Mouse (Mus musculus) gastrocnemius, postnatal 14 days (tissue): ENCODE results near the gene Hspg2. TPM values are rescaled to one million over a fixed set of nuclear protein-coding genes. Genes with fewer than 3 reads are reported as not detected.

Experiments
- DNase-seq: peaks from one replicate; pipeline ENCODE4 v3.0.0; 2021; ENCODE audit warnings: mixed read lengths
- intact Hi-C: fragments of 180-260 bp; cut with DNase I; formaldehyde crosslinking; loops from one replicate; pipeline ENCODE4 v1.15.1; 2025; ENCODE audit warnings: low total_unique reads
- total RNA-seq, 2 experiments: library from RNA; stranded (reverse); gene quantifications; 2 replicates each; pipeline ENCODE4 v1.2.3; 2021

Gene Hspg2
- total RNA-seq, 2 experiments from 2014 or later: 193 to 224 TPM

GRCm38 (mm10) chr4:137494751-137495500, 26.4 kb downstream of the Hspg2 start:
- DNase-seq: peak; percentile 74

GRCm38 (mm10) chr4:137495501-137496100, 27.0 kb downstream of the Hspg2 start:
- DNase-seq: no peak
- intact Hi-C loops: no loop called here

More at GRCm38 (mm10) chr4:137494751-137495500, 26.4 kb downstream of the Hspg2 start:
- intact Hi-C loops: no loop called here

GRCm38 (mm10) chr4:137497367-137497766, 28.8 kb downstream of the Hspg2 start:
- peak; percentile 59 for DNase-seq

DNA sequence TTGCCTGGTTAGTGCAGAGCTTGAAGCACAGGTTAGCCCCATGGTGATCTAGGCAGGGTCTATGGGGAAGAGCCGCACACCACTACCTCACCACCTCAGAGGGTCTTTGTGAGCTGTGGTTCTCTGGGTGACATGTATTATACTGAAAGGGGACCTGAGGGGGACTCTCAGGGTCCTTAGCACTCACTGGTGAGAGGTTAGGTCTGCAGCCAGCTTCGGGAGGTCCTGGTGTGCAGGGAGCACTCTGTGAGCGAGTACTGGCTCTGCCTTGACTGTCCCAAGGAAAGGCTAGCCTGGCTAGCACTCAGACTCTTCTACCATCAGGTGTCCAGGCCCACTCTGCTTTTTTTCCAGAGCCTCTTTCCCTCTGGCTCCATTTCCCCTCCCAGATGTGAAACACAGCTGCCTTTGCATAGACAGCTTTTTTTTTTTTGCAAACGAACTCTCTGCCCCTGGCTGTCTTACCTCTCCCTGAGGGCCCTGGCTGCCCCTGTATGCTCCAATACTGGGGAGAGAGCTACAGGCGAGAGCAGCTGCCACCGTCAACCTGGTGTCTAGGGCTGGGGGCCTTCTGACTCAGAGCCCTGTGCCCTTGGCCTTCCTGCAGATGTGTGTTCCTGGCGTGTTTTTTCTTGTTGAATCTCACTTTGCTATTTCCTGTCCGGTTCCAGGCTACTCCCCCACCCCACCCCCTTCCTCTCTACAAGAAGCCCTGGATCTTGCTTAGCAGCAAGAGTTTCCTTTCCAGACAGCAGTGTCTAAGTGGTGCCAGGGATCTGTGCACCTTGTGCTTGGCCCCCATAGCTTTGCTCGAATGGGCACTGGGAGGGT, 29.5 kb downstream of the Hspg2 start:
- intact Hi-C loops: no loop called here
- peak; percentile 63 for DNase-seq

More at GRCm38 (mm10) chr4:137497367-137497766, 28.8 kb downstream of the Hspg2 start:
- intact Hi-C loops: no loop called here

DNA sequence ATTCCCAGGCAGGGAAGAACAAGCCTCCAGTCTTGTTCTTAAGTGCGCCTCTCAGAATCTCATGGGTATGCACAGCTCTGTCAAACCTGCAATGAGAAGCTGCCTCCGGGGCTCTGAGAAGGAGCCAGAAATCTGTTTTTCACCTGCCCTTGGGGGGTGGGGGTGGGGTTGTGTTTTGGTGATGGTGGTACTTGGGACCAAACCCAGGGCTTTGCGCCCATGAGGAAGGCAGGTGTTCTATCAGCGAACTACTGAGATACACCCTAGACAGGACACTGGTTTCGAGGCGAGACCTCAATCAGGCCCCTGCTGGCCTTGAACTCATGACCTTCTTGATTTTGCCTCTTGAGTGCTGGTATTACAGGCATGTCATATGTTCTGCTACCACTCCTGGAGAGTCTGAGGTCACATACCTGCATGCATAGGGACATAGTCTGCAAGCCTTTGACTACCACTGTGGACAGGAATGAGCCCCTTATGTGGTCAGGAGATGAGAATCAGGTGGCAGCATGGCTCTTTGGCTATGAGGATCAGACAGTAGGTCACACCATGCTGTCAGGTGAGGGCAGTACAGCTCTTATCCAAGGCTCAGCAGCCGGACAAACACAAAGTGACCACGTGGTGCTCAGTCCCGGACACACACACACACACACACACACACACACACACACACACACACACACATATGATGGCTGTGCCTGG, 30.5 kb downstream of the Hspg2 start:
- intact Hi-C loops: no loop called here
- no peak for DNase-seq

DNA sequence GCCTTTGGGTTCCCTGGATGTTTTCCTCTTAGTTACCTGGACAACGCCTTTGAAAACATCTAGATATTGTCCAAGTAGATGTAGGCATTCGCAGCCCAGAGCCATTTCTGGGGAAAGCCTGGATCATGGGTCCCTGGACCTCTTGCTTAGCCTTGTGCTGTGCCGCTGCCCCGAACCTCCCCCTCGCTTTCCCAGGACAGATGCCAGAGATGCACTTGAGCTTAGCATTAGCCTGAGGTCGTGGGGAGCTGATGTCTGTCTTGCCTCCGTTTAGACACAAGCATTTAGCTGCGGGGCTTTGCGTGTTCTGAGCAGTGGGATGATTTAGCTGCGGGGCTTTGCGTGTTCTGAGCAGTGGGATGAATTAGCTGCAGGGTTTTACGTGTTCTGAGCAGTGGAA, 31.6 kb downstream of the Hspg2 start:
- intact Hi-C loops: no loop called here

DNA sequence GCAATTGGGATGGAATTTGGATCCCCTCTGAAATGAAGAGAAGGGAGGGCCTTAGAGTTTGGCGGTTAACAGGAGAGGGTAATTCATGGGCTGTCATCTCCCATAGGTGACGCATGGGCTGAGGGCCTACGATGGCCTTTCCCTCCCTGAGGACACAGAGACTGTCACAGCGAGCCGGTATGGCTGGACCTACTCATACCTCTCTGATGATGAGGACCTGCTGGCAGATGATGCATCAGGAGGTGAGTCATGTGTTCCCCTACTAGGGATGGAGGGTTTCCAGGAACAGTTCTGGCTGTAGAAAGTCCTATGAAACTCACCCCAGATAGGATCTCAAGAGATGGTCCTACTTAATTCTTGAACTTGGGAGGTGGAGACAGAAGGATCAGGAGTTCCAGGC, 32.4 kb downstream of the Hspg2 start:
- DNase-seq: no peak
- intact Hi-C loops: no loop called here

More for the DNA sequence above, 31.6 kb downstream of the Hspg2 start:
- DNase-seq: no peak

DNA sequence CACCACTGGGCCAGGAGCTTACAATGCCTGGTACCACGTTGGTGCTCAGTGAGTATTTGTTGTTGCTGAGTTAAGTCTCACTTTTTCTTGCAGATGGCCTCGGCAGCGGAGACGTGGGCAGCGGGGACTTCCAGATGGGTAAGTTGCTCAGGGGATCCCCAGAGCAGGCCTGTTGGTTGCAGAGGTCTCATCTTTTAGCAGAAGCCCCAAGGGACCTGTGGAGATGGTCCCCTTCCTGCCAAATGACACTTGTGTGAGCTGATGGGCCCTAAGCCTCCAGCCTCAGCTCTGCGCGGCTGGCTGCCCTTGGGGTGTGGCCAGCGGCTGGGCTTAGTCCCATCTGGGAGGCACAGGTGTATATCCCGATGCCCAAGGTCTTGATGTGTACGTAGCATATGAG, 33.6 kb downstream of the Hspg2 start:
- DNase-seq: no peak
- intact Hi-C loops: no loop called here

DNA sequence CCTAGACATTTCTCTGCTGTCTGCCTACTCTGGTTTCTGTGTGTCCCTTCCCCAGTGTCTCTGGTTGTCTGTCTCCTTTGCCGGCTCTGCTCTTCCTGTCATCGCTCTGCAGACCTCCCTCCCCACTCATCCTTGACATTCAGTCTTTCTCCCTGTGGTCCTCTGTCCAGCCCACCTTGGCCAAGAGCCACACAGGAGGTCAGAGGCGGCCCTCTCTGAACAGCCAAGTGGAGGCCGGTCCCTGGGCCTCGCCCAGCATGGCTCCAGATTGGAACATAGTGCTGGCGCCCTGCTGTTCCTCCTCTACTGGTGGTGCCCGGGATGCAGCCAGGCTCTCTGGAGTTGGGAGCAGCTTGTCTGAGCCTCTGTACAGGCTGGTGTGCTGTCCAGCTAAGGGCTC, 34.2 kb downstream of the Hspg2 start:
- intact Hi-C loops: no loop called here
- no peak for DNase-seq

GRCm38 (mm10) chr4:137503509-137503971, 35.0 kb downstream of the Hspg2 start:
- no peak for DNase-seq
- intact Hi-C loops: no loop called here

- no peak for DNase-seq
- intact Hi-C loops: no loop called here
Observed at GRCm38 (mm10) chr4:137506629-137507028, 38.1 kb downstream of the Hspg2 start.

- intact Hi-C loops: no loop called here
- DNase-seq: no peak
Observed at GRCm38 (mm10) chr4:137509528-137509927, 41.0 kb downstream of the Hspg2 start.

GRCm38 (mm10) chr4:137510021-137510696, 41.6 kb downstream of the Hspg2 start:
- no peak for DNase-seq
- intact Hi-C loops: no loop called here

DNA sequence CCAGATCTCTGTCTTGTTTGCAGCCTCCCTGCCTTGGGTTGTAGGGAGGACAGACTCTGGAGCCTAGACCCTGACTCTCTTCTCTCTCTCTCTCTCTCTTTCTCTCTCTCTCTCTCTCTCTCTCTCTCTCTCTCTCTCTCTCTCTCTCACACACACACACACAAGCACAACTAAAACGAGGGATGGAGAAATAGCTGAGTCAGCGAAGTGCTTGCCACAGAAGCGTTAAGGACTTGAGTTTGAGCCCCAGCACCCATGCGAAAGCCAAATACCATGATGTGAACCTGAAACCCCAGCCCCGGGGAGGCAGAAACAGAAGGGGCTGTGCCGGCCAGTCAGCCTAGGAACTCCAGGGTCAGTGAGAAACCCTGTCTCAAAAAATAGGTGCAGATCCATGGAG, 44.3 kb downstream of the Hspg2 start:
- intact Hi-C loops: no loop called here

DNA sequence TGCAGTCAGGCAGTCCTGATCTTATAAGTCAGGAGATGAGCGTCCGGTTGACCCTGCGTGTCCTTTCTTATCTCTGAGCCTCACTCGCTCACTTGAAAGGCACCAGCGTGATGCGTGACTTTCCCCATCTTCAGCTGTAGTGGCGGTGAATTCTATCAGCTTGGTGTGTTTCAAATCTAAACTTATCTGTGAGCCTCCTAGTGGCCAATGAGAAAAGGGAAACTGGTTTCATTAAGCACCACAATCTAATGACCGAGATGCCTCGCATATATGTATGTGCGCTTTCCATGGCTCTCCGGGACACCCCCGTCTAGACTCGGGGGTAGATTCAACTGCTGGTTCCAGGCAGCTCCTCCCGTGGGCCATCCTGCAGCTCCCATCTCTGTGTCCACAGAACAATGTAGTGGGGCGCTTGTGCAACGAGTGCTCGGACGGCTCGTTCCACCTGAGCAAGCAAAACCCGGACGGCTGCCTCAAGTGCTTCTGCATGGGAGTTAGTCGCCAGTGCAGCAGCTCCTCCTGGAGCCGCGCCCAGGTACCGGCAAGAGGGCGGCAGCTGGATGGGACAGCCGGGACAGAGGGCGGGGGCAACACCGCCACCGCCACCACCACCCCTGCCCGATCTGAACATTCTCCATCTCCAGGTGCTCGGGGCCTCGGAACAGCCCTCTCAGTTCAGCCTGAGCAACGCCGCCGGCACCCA, 49.6 kb downstream of the Hspg2 start:
- no peak for DNase-seq
- intact Hi-C loops: loop anchor here (5.0 kb wide), 1 partner anchor 76 kb away; no protein-coding TSS in a partner anchor

More for the DNA sequence above, 44.3 kb downstream of the Hspg2 start:
- no peak for DNase-seq

DNA sequence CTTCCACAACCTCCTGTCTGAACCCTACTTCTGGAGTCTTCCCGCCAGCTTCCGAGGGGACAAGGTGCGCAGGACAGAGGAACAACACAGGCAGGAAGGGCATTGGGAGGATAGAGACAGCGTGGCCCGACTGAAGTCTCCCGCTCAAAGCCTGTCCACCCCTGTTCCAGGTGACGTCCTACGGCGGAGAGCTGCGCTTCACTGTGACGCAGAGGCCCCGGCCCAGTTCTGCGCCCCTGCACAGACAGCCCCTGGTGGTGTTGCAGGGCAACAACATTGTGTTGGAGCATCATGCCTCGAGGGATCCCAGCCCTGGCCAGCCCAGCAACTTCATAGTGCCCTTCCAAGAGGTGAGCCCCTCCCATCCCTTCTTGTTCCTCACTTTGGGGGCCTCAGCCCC, 50.2 kb downstream of the Hspg2 start:
- intact Hi-C loops: loop anchor here (5.0 kb wide), 1 partner anchor 76 kb away; no protein-coding TSS in a partner anchor

GRCm38 (mm10) chr4:137520346-137520745, 51.8 kb downstream of the Hspg2 start:
- intact Hi-C loops: no loop called here

More for the DNA sequence above, 50.2 kb downstream of the Hspg2 start:
- DNase-seq: no peak

DNA sequence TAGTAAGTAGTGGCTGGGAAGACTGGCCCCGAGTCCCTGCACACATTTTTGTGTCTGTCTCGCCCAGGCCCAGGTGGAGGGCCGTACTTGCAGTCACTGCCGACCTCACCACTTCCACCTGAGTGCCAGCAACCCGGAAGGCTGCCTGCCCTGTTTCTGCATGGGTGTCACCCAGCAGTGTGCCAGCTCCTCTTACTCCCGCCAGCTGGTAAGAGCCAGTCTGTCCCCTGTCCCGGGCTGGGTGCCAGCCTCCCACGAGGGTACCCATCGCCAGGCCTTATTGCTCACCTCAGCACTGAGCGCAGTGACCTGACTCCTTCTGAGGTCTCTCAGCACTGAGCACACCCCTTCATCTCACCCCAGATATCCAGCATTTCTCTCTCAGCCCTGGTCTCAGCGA, 53.4 kb downstream of the Hspg2 start:
- intact Hi-C loops: no loop called here

More at GRCm38 (mm10) chr4:137520346-137520745, 51.8 kb downstream of the Hspg2 start:
- DNase-seq: no peak

More for the DNA sequence above, 53.4 kb downstream of the Hspg2 start:
- no peak for DNase-seq
